Mouse (Mus musculus) forebrain, embryonic 11.5 days (tissue): ENCODE data around the gene Aire. TPM values are rescaled to one million over a fixed set of nuclear protein-coding genes. Genes with fewer than 3 reads are reported as not detected.
"Not testable (repeated sequence)": the region's sequence is repeated elsewhere in the genome, so short reads cannot be mapped to it uniquely, and the experiment has no call there.

Source experiments
- ATAC-seq: fragments of 200-750 bp; cut with Nextera tagmentation; replicated peaks from 2 replicates; pipeline ENCODE4 v1.8.0; 2017; ENCODE audit warnings: moderate TSS enrichment; ENCODE audit not compliant: low FRiP score
- DNase-seq: peaks from one replicate; pipeline ENCODE4 v3.0.0-alpha.2; 2017; ENCODE audit warnings: low spot score
- H3K27ac ChIP-seq: fragments of 300-500 bp; sonication (generic); 2 replicates; pipeline ENCODE4 v1.5.1; 2014; ENCODE audit warnings: low read depth, low read length
- H3K27me3 ChIP-seq: fragments of 300-500 bp; sonication (generic); 2 replicates; pipeline ENCODE4 v1.6.1; 2014; ENCODE audit warnings: mild to moderate bottlenecking, low read length, mixed read lengths; ENCODE audit not compliant: control insufficient read depth, insufficient read depth
- H3K36me3 ChIP-seq: fragments of 300-500 bp; sonication (generic); 2 replicates; pipeline ENCODE4 v1.6.1; 2014; ENCODE audit warnings: mild to moderate bottlenecking, low read length, moderate library complexity, mixed read lengths; ENCODE audit not compliant: control insufficient read depth, insufficient read depth
- H3K4me1 ChIP-seq: fragments of 300-500 bp; sonication (generic); replicated peaks from 2 replicates; pipeline ENCODE4 v1.6.1; 2014; ENCODE audit warnings: low read length, mixed read lengths; ENCODE audit not compliant: control insufficient read depth, insufficient read depth
- H3K4me2 ChIP-seq: fragments of 300-500 bp; sonication (generic); 2 replicates; pipeline ENCODE4 v1.6.1; 2014; ENCODE audit warnings: low read depth, mild to moderate bottlenecking, low read length, moderate library complexity, mixed read lengths; ENCODE audit not compliant: severe bottlenecking
- H3K4me3 ChIP-seq: fragments of 300-500 bp; sonication (generic); 2 replicates; pipeline ENCODE4 v1.5.1; 2014; ENCODE audit warnings: low read depth, low read length
- H3K9ac ChIP-seq: fragments of 300-500 bp; sonication (generic); 2 replicates; pipeline ENCODE4 v1.6.1; 2014; ENCODE audit warnings: low read length
- H3K9me3 ChIP-seq: fragments of 300-500 bp; sonication (generic); 2 replicates; pipeline ENCODE4 v1.6.1; 2016; ENCODE audit warnings: low read length, mixed read lengths; ENCODE audit not compliant: control insufficient read depth
- WGBS: fragments of 180-500 bp; shearing (Covaris S2); extraction: QIAGEN DNeasy Blood & Tissue Kit; methylation state at CpG from one replicate; pipeline ENCODE4 v1.1.7; 2014; 5-methylcytosine and 5-hydroxymethylcytosine counted together
- polyA plus RNA-seq: library from polyadenylated mRNA; unstranded; fragments of >200 nt; fragmentation: Nextera tagmentation; extraction: Ambion mirVana; gene quantifications from 2 replicates; pipeline ENCODE4 v1.2.1, GENCODE M21; 2014

Gene Aire
- polyA plus RNA-seq, 1 experiment from 2014 or later, result 0.21 TPM

DNA sequence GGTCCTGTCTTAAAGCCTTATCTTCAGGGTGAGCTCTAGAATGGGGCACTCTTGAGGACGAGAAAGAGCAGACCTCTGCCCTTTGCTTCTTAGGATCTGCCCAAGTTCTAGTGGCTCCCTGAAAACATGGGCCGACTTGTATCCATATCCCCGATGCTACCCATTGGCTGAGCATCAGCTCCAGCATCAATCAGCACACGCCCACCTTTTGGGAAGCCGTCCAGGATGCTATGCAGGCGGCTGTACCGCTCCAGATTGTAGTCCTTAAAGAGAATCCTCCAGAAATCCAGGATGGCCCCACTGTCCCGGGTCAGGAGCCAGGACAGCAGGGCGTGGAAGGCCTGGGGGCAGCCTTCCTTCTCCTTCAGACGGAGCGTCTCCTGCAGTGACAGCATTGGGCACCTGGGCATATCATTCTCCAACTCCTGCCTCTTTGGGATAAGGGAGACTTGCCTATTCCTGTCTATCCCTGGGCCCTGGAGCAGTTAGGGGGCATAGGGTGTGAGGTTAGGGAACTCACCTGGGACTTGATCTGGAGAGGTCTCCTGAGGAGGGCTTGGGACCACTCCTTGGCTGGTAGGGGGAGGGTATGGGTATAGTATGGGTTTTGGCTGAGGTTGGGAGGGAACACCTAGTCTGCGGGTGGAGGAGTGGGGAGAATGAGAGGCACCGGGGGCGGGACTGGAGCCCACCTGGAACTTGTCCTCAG lies 559 bp downstream of the Aire start:
- Histone ChIP-seq H3K9me3 (no peaks in the 10 kb centered on the region), H3K27ac (no peak overlapping the region), H3K4me2 (peak overlapping the region; percentile 51), H3K27me3 (no peaks in the 10 kb centered on the region), H3K9ac (peak overlapping the region; percentile 54), H3K36me3 (no peaks in the 10 kb centered on the region), H3K4me1 (0 out of 2 replicates have a peak, but pooled peaks cover 3% of the 10 kb centered on the region), H3K4me3 (peak overlapping the region; percentile 21; the same call in 1 of the 2 replicates)
- ATAC-seq, result no peak
- WGBS, result 59% methylated on average over 14 of the region's 14 CpGs
- no peak for DNase-seq

DNA sequence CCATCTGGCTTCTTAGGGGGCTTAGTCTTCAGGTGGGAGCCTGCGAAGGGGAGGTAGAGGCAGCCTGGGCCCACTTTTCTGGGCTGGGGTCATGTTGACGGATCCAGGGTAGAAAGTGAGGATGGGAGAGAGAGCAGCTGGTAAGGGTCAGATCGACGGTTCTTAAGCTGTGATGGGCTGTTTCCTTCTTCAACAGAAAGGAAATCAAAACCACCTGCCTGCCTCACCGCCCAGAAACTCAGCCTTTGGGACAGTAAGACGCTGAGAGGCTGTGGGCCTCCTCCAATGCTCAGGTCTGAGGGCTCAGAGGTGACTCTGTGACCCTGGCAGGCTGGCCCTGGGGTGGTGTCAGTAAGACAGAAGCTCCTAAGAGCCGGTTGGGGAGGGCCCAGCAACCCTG lies 1.3 kb downstream of the Aire start:
- H3K27me3 ChIP-seq, result no peaks in the 10 kb centered on the region
- ATAC-seq, result no peak
- H3K36me3 ChIP-seq, result no peaks in the 10 kb centered on the region
- H3K27ac ChIP-seq, result no peak overlapping the region
- no peak overlapping the region for H3K9ac ChIP-seq
- DNase-seq, result no peak
- H3K4me2 ChIP-seq, result no peak overlapping the region
- H3K4me1 ChIP-seq, result 0 out of 2 replicates have a peak, but pooled peaks cover 3% of the 10 kb centered on the region
- WGBS, result 70% methylated on average over 7 of the region's 7 CpGs
- no peaks in the 10 kb centered on the region for H3K9me3 ChIP-seq
- no peak overlapping the region for H3K4me3 ChIP-seq

DNA sequence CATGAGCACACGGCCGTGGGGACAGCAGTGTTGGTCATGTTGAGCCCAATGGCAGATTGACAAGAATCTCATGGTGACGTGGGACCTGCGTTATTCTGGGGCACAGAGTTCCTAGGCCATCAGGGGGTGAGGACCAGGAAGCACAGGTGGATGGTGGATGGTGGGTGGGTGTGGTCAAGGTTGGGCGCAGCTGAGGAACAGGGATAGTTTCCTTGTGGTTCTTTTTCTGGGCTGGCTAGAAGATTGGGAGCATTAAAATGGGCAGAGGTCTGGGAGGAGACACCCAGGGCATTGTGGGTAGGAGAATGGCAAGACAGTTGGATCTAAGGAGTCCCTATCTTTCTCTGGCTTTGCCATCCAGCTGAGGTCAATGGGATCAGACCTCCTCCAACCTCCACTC lies 1.8 kb downstream of the Aire start, which contains the start of gene Dnmt3l:
Dnmt3l (plus strand) TSS at position 301 of the 400 bp plus-strand sequence.
- Histone ChIP-seq H3K27me3 (no peaks in the 10 kb centered on the region), H3K9me3 (no peaks in the 10 kb centered on the region), H3K36me3 (no peaks in the 10 kb centered on the region), H3K9ac (no peak within 1 kb of the TSS), H3K4me1 (0 out of 2 replicates have a peak, but pooled peaks cover 3% of the 10 kb centered on the region), H3K4me3 (no peak within 1 kb of the TSS), H3K27ac (no peak within 1 kb of the TSS), H3K4me2 (no peak within 1 kb of the TSS)
- 87% methylated on average over 5 of the region's 5 CpGs for WGBS
- ATAC-seq (no peak), DNase-seq (no peak)

DNA sequence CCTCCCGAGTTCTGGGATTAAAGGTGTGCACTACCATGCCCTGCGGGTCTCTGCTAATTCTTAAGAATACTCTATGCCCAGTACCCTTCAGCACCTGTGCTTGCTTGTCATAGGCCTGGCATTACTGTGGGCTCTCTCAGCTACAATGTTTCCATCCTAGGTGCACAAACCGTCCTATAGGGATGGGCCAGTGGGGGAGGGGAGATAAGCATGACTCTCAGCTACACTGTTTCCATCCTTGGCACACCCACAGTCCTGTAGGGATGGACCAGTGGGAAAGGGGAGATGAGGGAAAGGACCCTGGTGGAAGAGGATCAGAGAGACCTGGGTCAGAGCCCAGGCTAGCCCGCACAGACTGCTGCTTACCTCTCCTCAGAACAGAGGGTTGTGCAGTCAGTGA lies 6.3 kb downstream of the Aire start:
- ATAC-seq (no peak), DNase-seq (no peak)
- no peak overlapping the region for H3K9ac ChIP-seq
- H3K27me3 ChIP-seq, result no peaks in the 10 kb centered on the region
- H3K9me3 ChIP-seq, result no peaks in the 10 kb centered on the region
- H3K4me3 ChIP-seq, result no peak overlapping the region
- H3K27ac ChIP-seq, result no peak overlapping the region
- H3K36me3 ChIP-seq, result no peaks in the 10 kb centered on the region
- WGBS, result 87% methylated on average over 4 of the region's 4 CpGs
- no peak overlapping the region for H3K4me2 ChIP-seq
- no peaks in the 10 kb centered on the region for H3K4me1 ChIP-seq

DNA sequence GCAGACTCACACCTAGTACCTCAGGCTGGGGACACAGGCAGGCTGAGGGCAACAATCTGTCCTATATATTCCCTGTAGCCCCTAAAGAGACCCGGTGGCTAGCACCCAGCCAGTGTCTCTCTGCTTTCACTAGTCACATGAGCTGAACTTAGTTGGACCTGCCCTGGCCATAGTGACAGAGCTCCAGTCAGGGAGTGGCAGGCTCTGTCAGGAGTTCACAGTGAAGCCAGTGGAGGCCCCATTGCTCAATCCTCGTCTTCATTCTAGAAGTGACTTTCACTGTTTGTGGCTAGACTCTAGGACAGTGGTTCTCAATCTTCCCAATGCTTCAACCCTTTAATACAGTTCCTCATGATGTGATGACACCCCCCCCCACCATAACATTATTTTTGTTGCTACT lies 11.4 kb downstream of the Aire start:
- H3K4me1 ChIP-seq, result no peaks in the 10 kb centered on the region
- no peak overlapping the region for H3K27ac ChIP-seq
- no peaks in the 10 kb centered on the region for H3K27me3 ChIP-seq
- DNase-seq (no peak), ATAC-seq (no peak)
- H3K4me3 ChIP-seq, result no peak overlapping the region
- H3K9ac ChIP-seq, result no peak overlapping the region
- WGBS, result 72% methylated on average over 2 of the region's 2 CpGs
- no peak overlapping the region for H3K4me2 ChIP-seq
- no peaks in the 10 kb centered on the region for H3K9me3 ChIP-seq
- H3K36me3 ChIP-seq, result no peaks in the 10 kb centered on the region

DNA sequence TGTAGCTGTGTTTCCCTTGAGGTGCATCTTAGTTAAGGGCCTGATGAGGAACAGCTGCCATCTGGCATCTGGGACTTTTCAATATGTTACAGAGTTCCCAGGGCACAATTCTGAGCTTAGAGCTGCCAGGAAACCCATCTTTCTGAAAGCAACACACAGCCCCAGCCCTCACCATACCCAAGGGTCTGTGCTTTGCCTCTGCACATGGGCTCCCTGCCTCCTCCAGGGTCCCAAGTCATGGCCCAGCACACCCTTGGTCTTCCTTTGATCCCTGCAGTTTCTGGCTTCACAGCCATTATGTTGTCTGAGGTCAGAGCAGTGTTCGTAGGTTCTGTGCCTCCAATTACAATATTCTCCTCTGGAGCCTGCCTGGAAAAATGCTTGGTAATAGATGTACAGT lies 14.3 kb downstream of the Aire start:
- ATAC-seq (no peak), DNase-seq (no peak)
- no peak overlapping the region for H3K27ac ChIP-seq
- no peaks in the 10 kb centered on the region for H3K4me1 ChIP-seq
- H3K9me3 ChIP-seq, result no peaks in the 10 kb centered on the region
- H3K9ac ChIP-seq, result no peak overlapping the region
- 76% methylated on average over 1 of the region's 1 CpGs for WGBS
- no peak overlapping the region for H3K4me2 ChIP-seq
- no peaks in the 10 kb centered on the region for H3K36me3 ChIP-seq
- no peaks in the 10 kb centered on the region for H3K27me3 ChIP-seq
- H3K4me3 ChIP-seq, result no peak overlapping the region

DNA sequence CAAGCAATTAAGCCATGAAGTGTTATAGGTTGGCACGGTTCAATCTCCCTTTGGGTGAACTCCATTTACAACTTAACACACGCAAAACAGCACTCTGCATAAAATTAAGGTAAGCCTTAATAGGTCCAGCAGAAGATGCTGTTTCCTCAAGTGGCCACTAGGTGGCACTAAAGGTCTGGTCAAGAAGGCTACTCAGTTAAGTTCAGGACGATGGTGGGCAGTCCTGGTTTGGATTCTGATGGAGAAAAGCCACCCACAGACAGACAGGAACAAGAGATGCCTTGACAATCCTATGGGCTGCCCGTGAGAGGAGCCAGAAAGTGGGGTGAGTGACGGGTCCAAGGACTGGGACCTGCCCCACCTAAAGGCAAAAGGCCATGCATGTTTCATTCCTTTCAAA lies 15.3 kb downstream of the Aire start:
- Histone ChIP-seq H3K27ac (no peak overlapping the region), H3K4me1 (no peaks in the 10 kb centered on the region), H3K4me3 (no peak overlapping the region), H3K9ac (no peak overlapping the region), H3K36me3 (no peaks in the 10 kb centered on the region), H3K4me2 (no peak overlapping the region), H3K9me3 (no peaks in the 10 kb centered on the region), H3K27me3 (no peaks in the 10 kb centered on the region)
- WGBS, result 2% methylated on average over 5 of the region's 5 CpGs
- ATAC-seq (peak; percentile 60; the same call in 1 of the 2 replicates), DNase-seq (peak; percentile 84)

DNA sequence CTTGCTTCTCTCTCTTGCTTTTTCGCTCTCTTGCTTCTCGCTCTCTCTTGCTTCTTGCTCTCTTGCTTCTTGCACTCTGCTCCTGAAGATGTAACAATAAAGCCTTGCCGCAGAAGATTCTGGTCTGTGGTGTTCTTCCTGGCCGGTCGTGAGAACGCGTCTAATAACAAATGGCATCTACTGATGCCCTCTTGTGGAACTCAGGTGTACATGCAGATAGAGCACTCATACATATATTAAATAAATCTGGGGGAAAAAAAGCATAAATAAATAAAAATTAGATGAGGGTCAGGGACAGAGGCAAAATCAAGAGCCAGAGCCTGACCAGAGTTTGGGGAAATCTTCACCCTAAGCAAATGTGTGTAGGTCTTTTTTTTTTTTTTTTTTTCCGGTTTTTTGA lies 18.0 kb downstream of the Aire start:
- not testable (repeated sequence) for H3K36me3 ChIP-seq, H3K4me3 ChIP-seq, H3K4me1 ChIP-seq, H3K9me3 ChIP-seq, ATAC-seq, H3K4me2 ChIP-seq, H3K27ac ChIP-seq, H3K9ac ChIP-seq, H3K27me3 ChIP-seq, DNase-seq
- WGBS, result 74% methylated on average over 6 of the region's 8 CpGs

DNA sequence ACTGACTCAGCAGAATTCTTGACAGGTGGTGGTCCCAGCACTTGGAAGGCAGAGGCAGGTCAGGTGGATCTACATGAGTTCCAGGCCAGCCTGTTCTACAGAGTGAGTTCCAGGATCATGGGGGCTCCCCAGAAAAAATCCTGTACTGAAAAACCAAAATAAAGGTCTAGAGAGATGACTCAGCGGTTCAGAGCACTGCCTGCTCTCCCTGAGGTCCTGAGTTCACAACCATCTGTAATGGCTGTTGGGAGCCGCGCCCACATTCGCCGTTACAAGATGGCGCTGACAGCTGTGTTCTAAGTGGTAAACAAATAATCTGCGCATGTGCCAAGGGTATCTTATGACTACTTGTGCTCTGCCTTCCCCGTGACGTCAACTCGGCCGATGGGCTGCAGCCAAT lies 23.4 kb downstream of the Aire start:
- H3K27me3 ChIP-seq, H3K27ac ChIP-seq, H3K4me2 ChIP-seq, H3K4me1 ChIP-seq, H3K9ac ChIP-seq, H3K36me3 ChIP-seq, DNase-seq, H3K9me3 ChIP-seq, ATAC-seq, H3K4me3 ChIP-seq: not testable (repeated sequence)
- WGBS, result over 99% methylated on average over 6 of the region's 11 CpGs
